Mouse (Mus musculus): ENCODE data around the gene Rdx. TPM values are rescaled to one million over a fixed set of nuclear protein-coding genes. Genes with fewer than 3 reads are reported as not detected.

Gene Rdx
- polyA plus RNA-seq, 1 experiment from 2014 or later, result 81.4 TPM

DNA sequence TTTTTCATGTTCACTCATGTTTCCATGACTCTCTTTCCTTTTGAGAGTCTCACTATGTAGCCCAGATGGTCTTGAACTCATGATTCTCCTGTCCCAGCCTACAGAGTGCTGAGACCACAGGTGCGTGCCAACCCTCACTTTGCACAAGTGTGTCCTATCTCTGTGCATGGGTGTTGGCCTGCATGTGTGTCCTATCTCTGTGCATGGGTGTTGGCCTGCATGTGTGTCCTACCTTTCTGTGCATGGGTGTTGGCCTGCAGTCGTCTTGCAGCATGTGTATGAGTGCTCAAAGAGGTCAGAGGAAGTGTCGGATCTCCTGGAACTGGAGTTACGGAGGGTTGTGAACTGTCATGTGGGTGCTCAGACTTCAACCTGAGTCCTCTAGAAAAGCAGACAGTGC is 72.2 kb downstream of the Rdx start:
- Histone ChIP-seq H3K9me3 (replicated peaks; ENCODE audit: control insufficient read depth, low read length) (no peaks in the 10 kb centered on the region), H3K9ac (ENCODE audit: low read length) (no peak overlapping the region), H3K4me1 (ENCODE audit: control insufficient read depth, insufficient read depth, low read length) (no peaks in the 10 kb centered on the region), H3K27ac (ENCODE audit: low read length) (no peak overlapping the region), H3K4me2 (ENCODE audit: low read depth, low read length) (no peak overlapping the region), H3K27me3 (ENCODE audit: control insufficient read depth, insufficient read depth, low read length) (no peaks in the 10 kb centered on the region), H3K36me3 (ENCODE audit: control insufficient read depth, insufficient read depth, low read length) (peaks cover 8% of the 10 kb centered on the region; the same call in 1 of the 2 replicates), H3K4me3 (replicated peaks; ENCODE audit: low read length) (no peak overlapping the region)
- 83% methylated on average over 4 of the region's 4 CpGs for WGBS
- no peak for ATAC-seq (ENCODE audit: insufficient read depth, low FRiP score)

DNA sequence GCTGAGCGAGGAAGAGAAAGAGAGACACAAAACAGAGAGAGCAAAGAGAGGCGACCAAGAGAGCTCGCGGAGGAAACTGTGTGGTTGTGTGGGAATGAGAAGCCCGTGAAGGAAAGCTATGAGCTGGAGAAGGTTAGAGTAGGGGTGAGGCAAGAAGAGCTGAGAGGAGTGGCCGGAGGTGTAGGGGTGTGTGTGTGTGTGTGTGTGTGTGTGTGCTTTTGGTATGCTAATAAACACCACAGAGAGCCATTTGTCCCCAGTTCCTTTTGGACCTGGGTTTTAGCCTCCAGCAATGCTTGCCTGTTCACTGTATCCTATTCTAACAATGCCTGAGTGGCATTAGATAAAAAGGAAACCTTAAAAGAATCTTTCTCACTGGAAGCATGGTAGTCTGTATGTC is 78.3 kb downstream of the Rdx start:
- WGBS, result 91% methylated on average over 6 of the region's 6 CpGs
- Histone ChIP-seq H3K27ac (ENCODE audit: low read length) (no peak overlapping the region), H3K36me3 (ENCODE audit: control insufficient read depth, insufficient read depth, low read length) (peaks cover 5% of the 10 kb centered on the region; the same call in 1 of the 2 replicates), H3K9ac (ENCODE audit: low read length) (no peak overlapping the region), H3K27me3 (ENCODE audit: control insufficient read depth, insufficient read depth, low read length) (no peaks in the 10 kb centered on the region), H3K9me3 (replicated peaks; ENCODE audit: control insufficient read depth, low read length) (no peaks in the 10 kb centered on the region), H3K4me3 (replicated peaks; ENCODE audit: low read length) (no peak overlapping the region), H3K4me2 (ENCODE audit: low read depth, low read length) (no peak overlapping the region), H3K4me1 (ENCODE audit: control insufficient read depth, insufficient read depth, low read length) (no peaks in the 10 kb centered on the region)
- no peak for ATAC-seq (ENCODE audit: insufficient read depth, low FRiP score)

DNA sequence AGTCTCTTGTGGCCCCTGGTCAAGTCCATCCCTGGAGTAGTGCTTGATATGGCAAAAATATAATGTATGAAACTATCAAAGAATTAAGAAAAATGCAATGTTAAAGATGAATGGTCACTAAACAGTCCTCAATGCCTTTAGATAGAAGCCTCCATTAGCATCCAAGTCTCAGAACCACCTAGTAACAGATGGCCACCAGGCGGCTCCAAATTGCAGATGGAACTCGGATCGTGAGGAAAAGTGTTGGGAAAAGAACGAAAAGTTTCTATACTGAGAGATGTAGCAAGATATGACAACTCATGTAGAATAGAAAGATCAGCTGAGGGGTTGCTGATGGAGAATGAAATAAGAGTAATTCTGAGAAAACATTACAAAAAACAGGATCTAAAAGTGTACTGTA is 83.4 kb downstream of the Rdx start:
- Histone ChIP-seq H3K4me3 (replicated peaks; ENCODE audit: low read length) (no peak overlapping the region), H3K9ac (ENCODE audit: low read length) (no peak overlapping the region), H3K27ac (ENCODE audit: low read length) (no peak overlapping the region)

DNA sequence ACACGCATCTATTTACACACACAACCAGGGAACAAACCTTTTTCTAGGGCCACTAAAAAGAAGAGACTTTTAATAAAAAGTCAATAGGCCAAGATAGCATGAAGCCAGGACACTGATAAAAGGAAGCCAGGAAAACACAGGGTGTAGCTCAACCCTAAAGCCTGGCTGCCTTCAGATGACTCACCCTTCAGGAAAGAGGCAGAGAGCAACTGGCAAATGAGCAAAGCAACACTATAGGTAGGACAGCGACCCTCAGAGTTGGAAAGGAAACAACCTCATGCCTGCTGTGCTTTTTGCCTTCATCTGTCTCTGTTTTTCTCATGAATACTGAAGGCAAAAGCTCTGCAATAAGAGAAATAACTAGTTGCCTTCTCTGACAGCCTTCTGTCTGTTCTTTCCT is 85.8 kb downstream of the Rdx start:
- Histone ChIP-seq H3K9me3 (replicated peaks; ENCODE audit: control insufficient read depth, low read length) (no peaks in the 10 kb centered on the region), H3K4me3 (replicated peaks; ENCODE audit: low read length) (no peak overlapping the region), H3K27me3 (ENCODE audit: control insufficient read depth, insufficient read depth, low read length) (no peaks in the 10 kb centered on the region), H3K27ac (ENCODE audit: low read length) (no peak overlapping the region), H3K36me3 (ENCODE audit: control insufficient read depth, insufficient read depth, low read length) (no peaks in the 10 kb centered on the region), H3K9ac (ENCODE audit: low read length) (no peak overlapping the region), H3K4me1 (ENCODE audit: control insufficient read depth, insufficient read depth, low read length) (no peaks in the 10 kb centered on the region), H3K4me2 (ENCODE audit: low read depth, low read length) (no peak overlapping the region)
- 77% methylated on average over 2 of the region's 2 CpGs for WGBS
- ATAC-seq (ENCODE audit: insufficient read depth, low FRiP score), result no peak

More for the DNA sequence above, 83.4 kb downstream of the Rdx start:
- 63% methylated on average over 4 of the region's 4 CpGs for WGBS
- no peak for ATAC-seq (ENCODE audit: insufficient read depth, low FRiP score)
- H3K4me2 ChIP-seq (ENCODE audit: low read depth, low read length), result no peak overlapping the region
- no peaks in the 10 kb centered on the region for H3K9me3 ChIP-seq (replicated peaks; ENCODE audit: control insufficient read depth, low read length)
- no peaks in the 10 kb centered on the region for H3K4me1 ChIP-seq (ENCODE audit: control insufficient read depth, insufficient read depth, low read length)
- H3K27me3 ChIP-seq (ENCODE audit: control insufficient read depth, insufficient read depth, low read length), result no peaks in the 10 kb centered on the region
- peaks cover 5% of the 10 kb centered on the region; the same call in 1 of the 2 replicates for H3K36me3 ChIP-seq (ENCODE audit: control insufficient read depth, insufficient read depth, low read length)

Small RNAs within 50 kb of the gene (microRNA-seq; reads per million reads assigned to microRNA genes)
- gene Gm27686 (not detected), gene Mir6244 (not detected)

Other genes with a start within 250 kb of the Rdx start
- gene Fdx1, start 83.6 kb upstream of the Rdx start, polyA plus RNA-seq (2015; fragmentation: Nextera tagmentation; extraction: Ambion mirVana), result 64.9 and 80.0 TPM in 2 replicates
- gene Zc3h12c, start 121.4 kb downstream of the Rdx start, polyA plus RNA-seq (2015; fragmentation: Nextera tagmentation; extraction: Ambion mirVana), result 1.5 and 2.2 TPM in 2 replicates

Data from stomach, embryonic 16.5 days (tissue).